Mouse (Mus musculus) liver, embryonic 14.5 days (tissue): ENCODE data around the gene Ddo. TPM values are rescaled to one million over a fixed set of nuclear protein-coding genes. Genes with fewer than 3 reads are reported as not detected.

Experiments
- ATAC-seq: fragments of 200-750 bp; cut with Nextera tagmentation; 2 replicates; pipeline ENCODE4 v1.8.0; 2017; ENCODE audit warnings: moderate number of reproducible peaks, mild to moderate bottlenecking, moderate library complexity; ENCODE audit not compliant: insufficient read depth
- DNase-seq, 3 experiments: peaks; one replicate each; pipeline ENCODE4 v3.0.0-alpha.2; 2012 to 2013; ENCODE audit warnings: low read depth in 3 of 3, low spot score in 3 of 3
- H3K27ac ChIP-seq: fragments of 300-500 bp; sonication (generic); 2 replicates; pipeline ENCODE4 v1.5.1; 2014; ENCODE audit warnings: moderate library complexity, mild to moderate bottlenecking, control low read depth, inconsistent platforms
- H3K27me3 ChIP-seq: fragments of 300-500 bp; sonication (generic); 2 replicates; pipeline ENCODE4 v1.6.1; 2014; ENCODE audit warnings: mild to moderate bottlenecking, low read length, moderate library complexity; ENCODE audit not compliant: control insufficient read depth, insufficient read depth
- H3K36me3 ChIP-seq: fragments of 300-500 bp; sonication (generic); replicated peaks from 2 replicates; pipeline ENCODE4 v1.6.1; 2014; ENCODE audit warnings: low read depth; ENCODE audit not compliant: control insufficient read depth, insufficient read depth
- H3K4me1 ChIP-seq, 2 experiments: fragments of 200-500 bp in 1 of 2; fragments of 300-500 bp in 1 of 2; sonication (generic) in 1 of 2; replicated peaks; 2 replicates each; pipeline ENCODE4 v1.6.1; 2012 to 2014; ENCODE audit warnings: antibody characterized with exemption in 1 of 2, inconsistent platforms in 1 of 2, low read length in 1 of 2; ENCODE audit not compliant: control insufficient read depth in 2 of 2, insufficient read depth in 2 of 2
- H3K4me2 ChIP-seq: fragments of 300-500 bp; sonication (generic); 2 replicates; pipeline ENCODE4 v1.6.1; 2014; ENCODE audit warnings: low read depth, mild to moderate bottlenecking, control low read depth, moderate library complexity
- H3K4me3 ChIP-seq, 2 experiments: fragments of 200-500 bp in 1 of 2; fragments of 300-500 bp in 1 of 2; sonication (generic) in 1 of 2; 2 replicates each; pipeline ENCODE4 v1.5.1; 2012 to 2014; ENCODE audit warnings: low read depth in 2 of 2, low read length in 2 of 2, mild to moderate bottlenecking in 2 of 2, control low read depth in 1 of 2, inconsistent platforms in 1 of 2, moderate library complexity in 1 of 2; ENCODE audit not compliant: insufficient read depth in 1 of 2
- H3K9ac ChIP-seq: fragments of 300-500 bp; sonication (generic); replicated peaks from 2 replicates; pipeline ENCODE4 v1.6.1; 2014; ENCODE audit warnings: mild to moderate bottlenecking, control low read depth, moderate library complexity
- H3K9me3 ChIP-seq: fragments of 300-500 bp; sonication (generic); 2 replicates; pipeline ENCODE4 v1.6.1; 2016; ENCODE audit warnings: low read length, mixed read lengths; ENCODE audit not compliant: control insufficient read depth
- CTCF ChIP-seq: IDR thresholded peaks from 2 replicates; pipeline ENCODE4 v1.5.1; 2016; ENCODE audit warnings: antibody characterized with exemption, low read depth, control low read depth
- EP300 ChIP-seq: IDR thresholded peaks from 2 replicates; pipeline ENCODE4 v1.6.1; 2016; ENCODE audit warnings: antibody characterized with exemption, low read depth
- WGBS: fragments of 180-500 bp; shearing (Covaris S2); extraction: QIAGEN DNeasy Blood & Tissue Kit; methylation state at CpG from one replicate; pipeline ENCODE4 v1.1.7; 2014; ENCODE audit not compliant: insufficient replicate concordance; 5-methylcytosine and 5-hydroxymethylcytosine counted together
- polyA plus RNA-seq, 2 experiments: library from polyadenylated mRNA; depleted of rRNA in 1 of 2; stranded (reverse) in 1 of 2; unstranded in 1 of 2; fragments of >200 nt; fragmentation: Nextera tagmentation in 1 of 2; extraction: Ambion mirVana in 1 of 2; gene quantifications; 2 replicates each; pipeline versions ENCODE4 v1.2.1 to v1.2.3; 2012 to 2014

The Ddo gene
- polyA plus RNA-seq, 2 experiments, result 0.02 TPM; not detected in 1

DNA sequence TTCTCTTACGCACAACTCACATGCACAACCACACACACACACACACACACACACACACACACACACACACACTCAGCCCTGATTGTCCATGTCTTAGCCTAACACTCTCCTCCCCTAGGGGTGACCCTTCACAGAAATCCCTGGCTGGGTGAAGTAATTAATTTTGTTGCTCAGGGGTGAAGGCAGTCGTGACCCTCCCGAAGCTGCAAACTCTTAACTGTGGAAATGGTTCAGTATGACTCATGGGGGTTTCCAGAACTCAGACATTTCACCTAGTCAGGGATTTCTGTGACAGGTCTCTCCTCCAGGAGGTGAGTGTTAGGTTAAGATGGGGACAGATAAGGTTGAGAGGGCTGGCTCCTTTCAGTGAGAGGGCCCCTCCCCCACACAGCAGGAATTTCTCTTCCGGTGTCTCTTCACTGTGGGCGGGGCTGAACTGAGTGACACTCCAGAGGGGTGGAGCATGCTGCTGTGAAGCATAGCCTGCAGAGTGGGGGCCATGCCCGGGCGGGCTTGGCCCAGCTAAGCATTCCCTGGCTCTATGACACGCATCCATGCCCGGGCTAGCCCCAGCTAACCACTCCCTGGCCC lies 83.3 kb downstream of the Ddo start:
- no peak overlapping the region for H3K4me2 ChIP-seq
- ATAC-seq, result no peak

DNA sequence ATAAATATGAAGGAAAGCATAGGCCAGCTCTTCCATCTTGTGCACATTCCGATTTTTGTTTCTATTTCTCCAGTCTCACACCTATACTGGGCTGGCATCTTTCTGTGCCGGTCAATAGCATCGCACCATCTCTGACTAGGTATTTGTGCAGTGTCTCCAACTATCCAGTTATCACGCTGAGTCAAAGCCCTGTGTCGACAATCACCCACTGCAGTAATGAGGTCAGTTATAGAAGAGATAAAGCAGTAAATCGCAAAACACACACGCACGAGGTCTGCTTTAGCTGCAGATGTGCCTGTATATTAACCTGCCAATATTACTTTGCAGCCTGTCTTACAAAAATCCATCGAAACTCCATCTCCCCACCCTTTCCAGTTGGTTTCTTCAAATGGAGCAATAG lies 84.0 kb downstream of the Ddo start:
- Histone ChIP-seq H3K9me3 (no peaks in the 10 kb centered on the region), H3K36me3 (no peaks in the 10 kb centered on the region), H3K27me3 (no peaks in the 10 kb centered on the region), H3K9ac (no peak overlapping the region), H3K4me3 (no peak overlapping the region), H3K4me2 (no peak overlapping the region), H3K27ac (no peak overlapping the region), H3K4me1 (no peaks in the 10 kb centered on the region)
- WGBS, result 55% methylated on average over 9 of the region's 9 CpGs
- ATAC-seq, result no peak
- TF ChIP-seq EP300, result no peak
- no peak for TF ChIP-seq CTCF
- no peak for DNase-seq

More for the DNA sequence above, 83.3 kb downstream of the Ddo start:
- no peaks in the 10 kb centered on the region for H3K9me3 ChIP-seq
- TF ChIP-seq EP300, result no peak
- no peak for TF ChIP-seq CTCF
- H3K4me1 ChIP-seq, result no peaks in the 10 kb centered on the region
- no peak for DNase-seq
- no peak overlapping the region for H3K9ac ChIP-seq
- 34% methylated on average over 9 of the region's 9 CpGs for WGBS
- H3K27me3 ChIP-seq, result no peaks in the 10 kb centered on the region
- H3K4me3 ChIP-seq, result no peak overlapping the region
- no peaks in the 10 kb centered on the region for H3K36me3 ChIP-seq
- H3K27ac ChIP-seq, result no peak overlapping the region

DNA sequence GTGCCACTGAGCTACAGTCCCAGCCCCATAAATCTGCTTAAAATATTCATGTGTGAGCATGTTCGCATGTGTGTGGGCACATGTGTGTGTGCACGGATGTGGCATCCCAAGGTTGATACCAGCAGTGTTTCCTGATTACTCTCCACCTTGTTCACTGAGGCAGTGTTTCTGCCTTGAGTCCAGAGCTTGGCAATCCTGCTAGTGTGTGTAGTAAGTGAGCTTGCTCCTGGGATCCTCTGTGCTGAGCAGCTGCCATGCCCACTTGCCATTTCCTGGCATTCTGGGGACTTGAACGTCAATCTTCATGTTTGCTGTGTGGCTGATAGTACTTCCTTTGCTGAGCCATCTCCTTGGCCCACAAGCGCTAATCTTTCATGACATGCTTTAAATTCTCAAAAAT lies 85.3 kb downstream of the Ddo start:
- no peak overlapping the region for H3K4me2 ChIP-seq
- no peak for ATAC-seq
- DNase-seq, result no peak
- H3K9ac ChIP-seq, result no peak overlapping the region
- H3K4me3 ChIP-seq, result no peak overlapping the region
- WGBS, result 50% methylated on average over 4 of the region's 4 CpGs
- no peaks in the 10 kb centered on the region for H3K27me3 ChIP-seq
- H3K4me1 ChIP-seq, result no peaks in the 10 kb centered on the region
- TF ChIP-seq CTCF (no peak), EP300 (no peak)
- H3K27ac ChIP-seq, result no peak overlapping the region
- no peaks in the 10 kb centered on the region for H3K36me3 ChIP-seq
- H3K9me3 ChIP-seq, result no peaks in the 10 kb centered on the region

DNA sequence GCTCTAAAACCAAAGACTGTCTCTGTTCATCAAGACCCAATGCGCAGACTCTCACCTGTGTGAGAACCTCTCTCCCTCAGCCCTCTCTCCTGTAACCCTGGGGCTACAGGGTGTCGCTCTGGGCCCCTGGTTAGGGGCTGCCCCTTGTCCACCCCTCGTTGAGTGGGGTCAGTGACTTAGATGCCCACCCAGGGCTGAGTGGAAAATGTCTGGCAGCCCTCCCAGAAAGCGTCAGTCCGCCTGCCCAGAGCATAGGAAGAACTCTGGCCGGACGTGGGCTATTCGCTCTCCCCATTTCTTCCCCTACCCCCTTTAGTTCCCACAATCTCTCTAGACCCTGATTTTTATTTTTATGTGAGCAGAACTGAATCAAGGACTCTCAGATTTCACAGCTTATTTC lies 86.5 kb downstream of the Ddo start:
- TF ChIP-seq CTCF (no peak), EP300 (no peak)
- 70% methylated on average over 8 of the region's 8 CpGs for WGBS

DNA sequence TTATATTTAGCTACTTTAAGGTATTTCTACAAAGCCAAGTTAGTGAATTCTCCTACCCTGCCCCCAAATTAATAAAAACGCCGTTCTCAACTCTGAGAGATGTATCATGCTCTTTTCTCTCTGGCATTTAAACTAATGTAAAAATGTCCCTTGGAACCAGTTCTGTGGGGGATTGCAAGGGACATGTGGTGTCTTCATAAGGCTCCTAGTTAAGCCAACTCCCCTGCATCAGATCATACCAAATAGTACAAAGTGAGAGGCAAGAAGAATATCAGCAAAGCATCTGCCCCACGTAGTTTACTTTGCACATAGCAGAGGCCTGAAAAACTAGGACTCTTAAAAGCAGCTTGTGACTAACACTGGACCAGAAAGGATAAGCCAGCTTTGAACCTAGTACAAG lies 86.9 kb downstream of the Ddo start:
- WGBS, result 64% methylated on average over 3 of the region's 3 CpGs
- no peak overlapping the region for H3K27ac ChIP-seq
- H3K4me1 ChIP-seq, result no peaks in the 10 kb centered on the region
- H3K36me3 ChIP-seq, result no peaks in the 10 kb centered on the region
- H3K4me3 ChIP-seq, result no peak overlapping the region
- H3K27me3 ChIP-seq, result no peaks in the 10 kb centered on the region
- ATAC-seq, result no peak
- no peaks in the 10 kb centered on the region for H3K9me3 ChIP-seq
- H3K4me2 ChIP-seq, result no peak overlapping the region
- H3K9ac ChIP-seq, result no peak overlapping the region
- no peak for TF ChIP-seq CTCF
- TF ChIP-seq EP300, result no peak
- DNase-seq, result no peak

More for the DNA sequence above, 86.5 kb downstream of the Ddo start:
- Histone ChIP-seq H3K4me3 (no peak overlapping the region), H3K4me1 (no peaks in the 10 kb centered on the region), H3K9ac (no peak overlapping the region), H3K36me3 (no peaks in the 10 kb centered on the region), H3K9me3 (no peaks in the 10 kb centered on the region), H3K4me2 (no peak overlapping the region), H3K27ac (no peak overlapping the region), H3K27me3 (no peaks in the 10 kb centered on the region)
- ATAC-seq, result no peak
- DNase-seq, result no peak
